Mouse (Mus musculus) megakaryocyte progenitor cell, adult 5-6 weeks (primary cell): ENCODE results near the gene Cdh4. TPM values are rescaled to one million over a fixed set of nuclear protein-coding genes. Genes with fewer than 3 reads are reported as not detected.

Experiments used
- ATAC-seq: replicated peaks from 2 replicates; pipeline ENCODE4 v1.8.0; 2016; ENCODE audit warnings: mild to moderate bottlenecking, moderate TSS enrichment, inconsistent platforms; ENCODE audit not compliant: poor library complexity
- total RNA-seq, 2 experiments: library from RNA; stranded (forward) in 1 of 2; stranded (reverse) in 1 of 2; fragments of 157-497, 149-512 nt in 1 of 2; fragments of 200-1000 nt in 1 of 2; gene quantifications; 2 replicates each; pipeline versions ENCODE4 v1.2.3 to v1.2.4; 2015 to 2017

Gene Cdh4
- total RNA-seq, 2 experiments from 2014 or later, result not detected

GRCm38 (mm10) chr2:179537800-179538450 lies 95.7 kb downstream of the Cdh4 start:
- ATAC-seq, result no peak

GRCm38 (mm10) chr2:179538535-179538934 lies 96.3 kb downstream of the Cdh4 start:
- no peak for ATAC-seq

DNA sequence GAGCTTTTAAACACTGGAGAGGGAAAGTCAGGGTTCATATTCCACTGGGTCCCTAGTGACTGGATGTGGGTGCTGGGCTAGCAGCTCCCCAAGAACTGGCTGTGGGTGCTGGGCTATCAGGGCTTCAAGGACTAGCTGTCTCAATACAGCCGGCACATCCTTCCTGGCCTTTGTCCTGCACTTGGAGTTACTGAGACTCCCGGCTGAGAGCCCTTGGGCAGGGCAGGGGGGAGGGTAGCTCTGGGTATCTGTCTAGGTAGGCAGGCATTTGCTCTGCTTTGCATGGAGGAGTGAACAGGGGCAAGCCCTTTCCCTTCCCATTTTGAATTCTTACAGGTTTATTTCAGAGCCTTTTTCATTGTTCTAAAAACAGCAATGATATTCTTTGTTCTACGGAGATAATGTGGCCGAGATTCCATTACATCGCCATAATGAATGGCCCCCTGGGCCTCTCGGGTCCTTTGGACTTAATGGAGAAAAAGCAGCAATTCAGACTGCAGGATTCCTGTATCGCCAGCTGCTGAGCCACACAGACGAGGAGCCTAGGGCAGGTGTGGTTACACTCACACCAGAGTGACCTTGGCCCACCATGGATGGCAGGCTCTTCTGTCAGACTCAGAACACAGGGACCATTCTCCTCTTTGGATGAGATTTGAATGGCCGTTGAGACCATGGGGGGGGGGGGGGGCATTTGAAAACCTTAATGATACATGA lies 97.5 kb downstream of the Cdh4 start:
- no peak for ATAC-seq

DNA sequence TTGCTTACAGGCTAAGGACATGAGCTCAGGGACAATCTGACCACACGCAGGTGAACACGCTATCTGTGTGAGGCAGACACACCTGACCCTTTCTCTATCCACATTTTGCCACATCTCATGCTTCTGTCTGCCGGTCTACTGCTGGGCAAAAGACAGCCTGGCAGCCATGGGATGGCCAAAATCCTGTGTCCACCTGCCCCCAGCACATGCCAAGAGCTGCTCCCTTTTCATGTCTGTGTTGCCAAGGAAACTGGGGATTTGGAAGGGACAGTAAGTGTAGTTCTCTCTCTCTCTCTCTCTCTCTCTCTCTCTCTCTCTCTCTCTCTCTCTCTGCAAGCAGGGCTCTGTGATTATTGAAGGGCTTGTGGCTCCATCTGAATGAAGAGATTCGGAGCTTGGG lies 98.9 kb downstream of the Cdh4 start:
- no peak for ATAC-seq

- ATAC-seq, result no peak
These were observed 105.4 kb downstream of the Cdh4 start for GRCm38 (mm10) chr2:179547627-179548026.

DNA sequence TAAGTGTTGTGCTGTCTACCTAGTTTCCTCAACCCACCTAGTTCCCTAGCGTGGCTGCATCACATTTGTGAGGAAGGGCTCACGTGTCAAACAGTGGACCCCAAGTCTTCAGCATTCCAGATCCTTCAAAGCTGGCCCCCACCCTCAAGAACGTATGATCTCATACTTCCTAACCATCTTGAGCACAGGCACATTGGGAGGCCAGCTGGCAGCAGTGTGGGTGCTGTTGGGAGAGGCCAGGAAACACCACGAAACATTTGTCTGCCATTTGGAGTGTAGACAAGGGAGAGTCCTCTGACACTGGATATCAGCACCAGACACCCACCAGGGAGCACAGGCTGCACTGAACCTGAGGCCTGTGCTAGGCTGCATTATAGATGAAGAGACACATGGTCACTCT lies 113.7 kb downstream of the Cdh4 start:
- ATAC-seq, result no peak

- no peak for ATAC-seq
These were observed 120.1 kb downstream of the Cdh4 start for GRCm38 (mm10) chr2:179562350-179562749.

DNA sequence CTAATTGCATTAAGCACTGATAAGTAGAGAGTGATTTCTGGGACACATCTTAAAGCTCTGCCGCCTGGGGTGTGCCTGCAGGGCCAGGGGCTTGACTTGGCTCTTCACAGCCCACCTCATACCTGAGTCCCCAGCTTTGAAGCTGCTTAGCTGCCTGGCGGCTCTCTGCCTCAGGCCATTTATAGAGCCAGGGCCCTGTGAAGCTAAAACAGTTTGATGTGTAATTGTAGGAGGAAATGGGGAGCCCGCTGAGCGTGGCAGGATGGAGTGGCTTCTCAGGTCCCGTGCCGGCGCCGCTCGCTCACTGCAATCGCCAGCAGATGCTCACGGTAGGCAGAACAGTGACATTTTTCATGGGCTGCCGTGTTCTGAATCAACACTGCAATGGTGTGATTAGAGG lies 123.4 kb downstream of the Cdh4 start:
- no peak for ATAC-seq

DNA sequence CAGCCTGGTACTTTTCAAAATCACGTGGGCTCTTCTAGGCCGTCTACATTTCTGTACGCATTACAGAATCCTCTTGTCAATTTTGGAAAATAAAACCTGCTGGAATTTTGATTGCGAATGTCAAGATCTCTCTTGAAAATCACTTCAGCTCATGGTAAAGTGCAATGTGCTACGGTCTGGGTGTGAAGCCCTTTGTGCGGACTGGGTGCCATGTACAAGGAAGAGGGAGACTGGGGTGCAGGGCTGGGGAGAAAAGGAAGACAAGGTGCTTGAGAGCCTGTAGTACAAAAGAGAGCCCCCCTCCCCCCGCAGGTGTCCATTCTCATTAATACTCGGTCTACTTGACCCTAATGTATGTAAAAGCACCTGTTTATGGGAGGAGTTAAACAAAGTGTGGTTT lies 125.7 kb downstream of the Cdh4 start:
- no peak for ATAC-seq

DNA sequence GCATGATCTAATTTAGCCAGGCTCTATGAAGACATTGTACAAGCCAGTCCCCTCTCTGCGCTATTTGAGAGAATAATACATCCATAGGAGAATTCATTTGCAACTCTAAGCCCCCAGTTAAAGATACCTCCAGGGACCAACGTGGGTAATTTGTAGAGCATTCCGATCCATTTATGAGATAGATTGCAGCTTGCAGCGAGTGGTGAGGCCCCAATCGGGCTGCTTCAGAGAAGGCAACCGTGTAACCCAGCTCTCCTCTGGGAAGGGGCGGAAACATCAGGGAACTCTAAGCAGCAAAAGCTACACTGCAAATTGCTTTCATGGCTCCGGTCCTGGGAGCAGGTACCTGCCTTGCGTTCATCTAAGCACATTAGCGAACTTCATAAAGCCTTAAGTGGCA lies 126.9 kb downstream of the Cdh4 start:
- ATAC-seq, result no peak

GRCm38 (mm10) chr2:179571175-179571769 lies 129.0 kb downstream of the Cdh4 start:
- ATAC-seq, result no peak

DNA sequence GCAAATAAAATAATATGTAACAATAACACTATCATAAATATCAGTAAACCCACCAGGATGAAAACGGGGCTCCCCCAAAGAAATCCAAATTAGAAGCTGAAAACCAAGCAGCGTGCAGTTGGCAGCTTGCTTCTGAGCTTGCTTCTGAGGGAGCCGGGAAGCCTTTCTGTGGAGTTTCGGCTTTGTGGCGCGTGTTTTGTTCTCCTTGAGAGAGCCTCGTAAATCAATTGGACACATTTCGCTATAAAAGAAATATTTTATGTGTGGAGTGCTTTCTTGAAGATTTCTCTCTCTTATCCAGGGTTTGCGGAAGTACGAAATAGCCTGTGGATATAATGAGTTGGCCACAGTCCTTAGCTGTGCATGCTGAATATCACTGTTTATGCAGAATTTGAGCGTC lies 131.1 kb downstream of the Cdh4 start:
- ATAC-seq, result no peak

GRCm38 (mm10) chr2:179573786-179574185 lies 131.6 kb downstream of the Cdh4 start:
- no peak for ATAC-seq

- peak; percentile 66 for ATAC-seq
These were observed 133.4 kb downstream of the Cdh4 start for GRCm38 (mm10) chr2:179575585-179575984.

GRCm38 (mm10) chr2:179576221-179576620 lies 134.0 kb downstream of the Cdh4 start:
- ATAC-seq, result peak; percentile 25; the same call in 1 of the 2 replicates

DNA sequence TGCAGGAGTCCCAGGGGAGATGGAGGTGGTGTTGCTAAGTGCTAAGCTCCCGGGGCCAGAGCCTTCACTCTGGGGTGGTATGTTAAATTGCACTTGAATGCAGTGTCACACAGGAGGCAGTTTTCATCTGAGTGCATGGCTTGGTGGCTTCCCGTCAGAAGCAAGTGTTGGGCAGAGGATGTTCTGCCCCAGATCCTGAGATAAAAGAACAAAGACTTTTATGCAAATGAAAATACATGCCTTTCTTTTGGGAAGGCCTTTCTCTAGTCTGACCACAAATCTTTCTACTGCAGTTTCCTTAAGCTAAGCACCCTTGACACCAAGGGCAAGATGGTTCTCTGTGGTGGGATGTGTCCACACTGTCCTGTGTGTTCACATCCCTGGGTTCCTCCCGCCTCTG lies 136.1 kb downstream of the Cdh4 start:
- ATAC-seq, result no peak

GRCm38 (mm10) chr2:179578842-179579241 lies 136.6 kb downstream of the Cdh4 start:
- no peak for ATAC-seq

GRCm38 (mm10) chr2:179580415-179580814 lies 138.2 kb downstream of the Cdh4 start:
- ATAC-seq, result no peak

DNA sequence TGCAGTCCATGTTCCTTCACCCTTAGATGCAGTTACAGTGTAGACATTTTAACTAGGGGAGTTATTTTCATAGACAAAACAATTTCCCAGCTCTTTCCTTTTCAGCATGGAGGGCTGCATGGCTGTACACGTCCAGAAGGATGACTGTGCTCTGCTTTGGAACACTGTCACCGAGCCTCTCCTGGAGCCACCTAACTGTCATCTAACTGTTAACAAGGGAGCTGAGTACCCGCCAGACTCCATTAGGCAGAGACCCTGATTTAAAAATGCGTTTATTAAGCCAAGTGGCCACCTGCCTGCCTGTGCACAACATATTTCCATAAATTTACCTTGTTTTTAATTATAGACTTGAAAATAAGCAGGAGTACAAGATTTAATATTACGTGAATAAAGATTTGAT lies 138.8 kb downstream of the Cdh4 start:
- ATAC-seq, result no peak

DNA sequence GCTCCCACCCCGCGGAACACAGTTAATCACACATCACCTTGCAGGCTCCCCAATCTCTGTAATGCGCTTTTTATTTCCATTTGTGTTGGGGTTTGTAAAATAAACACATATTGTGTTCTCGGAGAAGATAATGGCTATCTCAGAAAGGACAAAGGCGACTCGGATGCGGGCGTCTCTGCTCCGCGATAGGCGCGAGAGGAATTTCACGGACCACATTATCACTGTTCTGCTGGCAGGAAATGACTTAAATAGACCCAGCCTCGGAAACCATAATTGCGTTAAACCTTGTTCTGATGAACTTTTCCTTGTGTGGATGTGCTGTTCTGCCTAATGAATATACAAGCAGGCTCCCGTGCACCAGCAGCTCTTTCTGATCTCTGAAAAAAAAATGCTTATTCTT lies 140.7 kb downstream of the Cdh4 start:
- ATAC-seq, result no peak

GRCm38 (mm10) chr2:179584672-179585071 lies 142.4 kb downstream of the Cdh4 start:
- ATAC-seq, result no peak

DNA sequence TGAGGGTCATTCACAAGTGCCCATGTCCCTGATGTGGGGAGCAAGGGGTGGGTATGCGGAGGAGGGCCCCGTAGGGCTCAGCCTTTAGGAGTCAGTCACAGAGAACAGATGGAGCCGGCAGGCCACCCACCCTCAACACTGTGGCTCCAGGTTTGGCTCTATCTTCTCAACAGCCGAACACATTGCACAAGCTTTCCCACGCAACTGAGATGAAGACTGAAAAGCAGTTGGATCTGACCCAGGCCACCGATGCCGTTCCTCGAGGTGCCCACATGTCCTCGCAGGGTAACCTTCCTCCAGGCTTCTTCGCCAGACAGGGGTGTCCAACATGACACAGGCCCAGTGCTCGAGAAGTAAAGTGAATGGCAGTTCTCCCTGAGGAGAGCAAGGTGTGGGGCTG lies 144.2 kb downstream of the Cdh4 start:
- peak; percentile 35; the same call in 1 of the 2 replicates for ATAC-seq
